Mouse (Mus musculus) testis, adult 2 months (tissue): ENCODE results near the gene H2afj.

Source experiments
- CTCF ChIP-seq: fragments of 200-500 bp; IDR thresholded peaks from 2 replicates; pipeline ENCODE4 v1.5.1; 2012; ENCODE audit warnings: low read depth, mild to moderate bottlenecking, inconsistent platforms, low read length, moderate library complexity; ENCODE audit not compliant: control insufficient read depth, insufficient read depth, insufficient replicate concordance
- POLR2A ChIP-seq: fragments of 200-500 bp; IDR thresholded peaks from 2 replicates; pipeline ENCODE4 v1.6.1; 2012; ENCODE audit warnings: low read depth, mild to moderate bottlenecking, inconsistent platforms, low read length, moderate library complexity; ENCODE audit not compliant: control insufficient read depth

DNA sequence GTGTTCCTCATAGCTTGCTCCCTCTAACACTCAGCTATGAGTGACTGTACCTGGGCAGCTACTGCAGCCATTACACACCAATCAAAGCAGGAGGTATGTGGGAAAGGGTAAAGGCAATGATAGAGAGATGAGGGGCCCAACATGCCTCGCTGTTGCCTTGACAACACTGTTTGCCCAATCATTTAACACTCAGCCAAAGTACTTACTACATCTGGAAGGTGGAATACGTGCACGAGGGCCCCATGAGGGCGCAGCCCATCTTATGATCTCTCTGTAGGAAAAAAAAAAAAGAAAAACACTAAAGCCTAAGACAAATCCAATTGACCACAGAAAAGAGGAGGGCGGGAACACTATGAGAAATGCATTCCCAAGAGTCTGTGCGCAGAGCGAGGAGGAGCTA lies 38.2 kb upstream of the H2afj start:
- TF ChIP-seq POLR2A (no peak), CTCF (no peak)
